Mouse (Mus musculus) E14TG2a.4 (cell line): Measurements from ENCODE around the gene Ddb2.

Source experiments
- CTCF ChIP-seq: conservative IDR thresholded peaks from 2 replicates; pipeline ENCODE4 v1.5.1; 2014; ENCODE audit warnings: low read length
- NANOG ChIP-seq: IDR thresholded peaks from 2 replicates; pipeline ENCODE4 v1.6.1; 2014; ENCODE audit warnings: borderline replicate concordance, low read length, mixed read lengths
- POU5F1 ChIP-seq: IDR thresholded peaks from 2 replicates; pipeline ENCODE4 v1.6.1; 2014; ENCODE audit warnings: low read length, borderline replicate concordance

GRCm38 (mm10) chr2:91169587-91170322 lies 67.0 kb downstream of the Ddb2 start:
- TF ChIP-seq CTCF: no peak
- no peak for TF ChIP-seq NANOG
- TF ChIP-seq POU5F1: no peak
